Mouse (Mus musculus): ENCODE results near the gene Amigo3. TPM values are rescaled to one million over a fixed set of nuclear protein-coding genes. Genes with fewer than 3 reads are reported as not detected.

Gene Amigo3
- polyA plus RNA-seq, 1 experiment from 2014 or later, result 2.9 TPM

DNA sequence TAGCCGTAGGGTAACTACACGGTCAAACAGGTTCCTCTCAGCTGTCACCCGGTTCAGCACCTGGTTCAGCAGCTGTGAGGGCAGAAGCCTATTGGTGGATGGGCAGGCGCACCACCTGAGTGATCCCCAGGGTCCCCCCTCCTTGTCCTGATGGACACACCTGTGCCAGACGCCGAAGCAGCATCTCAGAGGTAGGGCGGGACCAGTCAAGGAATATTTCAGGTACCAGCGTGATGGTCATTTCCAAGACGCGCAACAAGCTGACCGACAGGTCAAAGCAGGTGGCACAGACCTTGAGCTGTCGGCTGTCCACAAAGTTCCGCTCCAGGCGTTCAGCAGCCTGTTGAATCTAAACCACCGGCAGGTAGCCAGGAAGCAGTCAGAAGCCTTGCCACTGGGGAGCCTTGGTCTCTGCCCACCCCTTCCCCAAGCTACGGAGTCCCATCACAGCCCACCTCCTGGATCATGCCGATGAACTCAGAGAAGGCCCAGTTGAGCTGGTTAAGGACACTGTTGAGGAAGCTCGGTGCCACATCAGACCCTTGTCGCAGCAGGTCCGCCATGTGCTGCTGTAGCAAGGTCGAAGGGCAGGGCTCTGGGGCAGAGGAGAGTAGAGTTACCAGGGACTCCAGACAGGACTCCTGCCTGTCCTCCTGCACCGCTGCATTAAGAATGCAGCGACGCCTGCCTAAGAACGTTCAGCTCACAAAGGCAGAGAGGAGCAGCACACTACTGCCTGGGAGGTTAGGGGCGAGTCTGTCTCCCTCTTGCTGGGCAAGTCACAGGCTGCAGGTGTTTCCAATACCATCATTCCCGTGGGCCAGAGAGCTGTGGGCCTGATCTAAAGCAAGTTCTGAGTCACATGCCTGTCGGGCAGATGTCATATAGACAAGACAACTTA, 3.7 kb downstream of the Amigo3 start:
- Histone ChIP-seq H3K9me3 (ENCODE audit: control insufficient read depth, low read length) (no peaks in the 10 kb centered on the region), H3K4me3 (replicated peaks; ENCODE audit: low read length) (no peak overlapping the region), H3K27ac (no peak overlapping the region), H3K4me2 (replicated peaks) (no peak overlapping the region), H3K36me3 (replicated peaks; ENCODE audit: control insufficient read depth, insufficient read depth) (peaks cover 75% of the 10 kb centered on the region), H3K27me3 (ENCODE audit: control insufficient read depth, insufficient read depth, low read length) (no peaks in the 10 kb centered on the region), H3K9ac (no peak overlapping the region), H3K4me1 (replicated peaks; ENCODE audit: control insufficient read depth, insufficient read depth, low read length) (0 out of 2 replicates have a peak, but pooled peaks cover 4% of the 10 kb centered on the region)
- no peak for ATAC-seq (ENCODE audit: low FRiP score)
- DNase-seq (ENCODE audit: low spot score), result no peak
- WGBS, result 80% methylated on average over 28 of the region's 28 CpGs

DNA sequence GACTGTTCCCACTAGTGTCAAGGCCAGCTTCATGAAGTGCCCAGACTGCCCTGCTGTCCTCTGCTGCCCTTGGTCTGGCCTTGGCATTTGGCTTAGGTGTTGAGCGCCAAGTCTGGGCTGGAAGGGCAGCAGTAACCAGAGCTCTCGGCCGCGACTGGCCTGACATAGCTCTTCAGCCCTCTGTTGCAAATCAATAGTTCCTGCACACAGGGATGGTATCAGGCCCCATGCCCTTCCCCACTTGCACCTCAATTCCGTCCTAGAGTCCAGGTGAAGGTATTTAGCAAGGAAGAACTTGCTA, 4.3 kb downstream of the Amigo3 start:
- ATAC-seq (ENCODE audit: low FRiP score) (no peak), DNase-seq (ENCODE audit: low spot score) (no peak)
- Histone ChIP-seq H3K9ac (no peak overlapping the region), H3K9me3 (ENCODE audit: control insufficient read depth, low read length) (no peaks in the 10 kb centered on the region), H3K4me1 (replicated peaks; ENCODE audit: control insufficient read depth, insufficient read depth, low read length) (0 out of 2 replicates have a peak, but pooled peaks cover 4% of the 10 kb centered on the region), H3K4me3 (replicated peaks; ENCODE audit: low read length) (no peak overlapping the region), H3K27me3 (ENCODE audit: control insufficient read depth, insufficient read depth, low read length) (no peaks in the 10 kb centered on the region), H3K27ac (no peak overlapping the region), H3K4me2 (replicated peaks) (no peak overlapping the region), H3K36me3 (replicated peaks; ENCODE audit: control insufficient read depth, insufficient read depth) (peaks cover 76% of the 10 kb centered on the region)
- WGBS, result 91% methylated on average over 5 of the region's 5 CpGs

DNA sequence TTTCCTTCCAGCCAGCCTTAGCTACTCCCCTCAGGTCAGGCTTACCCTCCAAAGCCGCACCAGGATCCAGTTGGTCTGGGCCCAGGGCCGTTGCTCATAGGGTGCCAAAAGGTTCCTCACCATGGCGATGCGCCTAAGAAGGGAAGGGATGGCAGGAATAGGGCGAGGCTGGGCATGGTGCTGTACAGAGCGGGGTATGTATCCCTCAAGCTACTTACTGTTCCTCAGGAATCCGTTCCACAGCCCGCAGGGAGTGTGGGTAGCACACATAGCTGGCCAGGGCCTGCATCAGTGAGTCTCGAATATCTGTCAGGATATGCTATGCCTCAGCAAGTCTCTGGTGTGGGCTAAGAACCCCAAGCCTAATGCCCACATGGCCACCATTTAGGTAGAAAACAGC, 5.3 kb downstream of the Amigo3 start:
- no peak for ATAC-seq (ENCODE audit: low FRiP score)
- Histone ChIP-seq H3K9me3 (ENCODE audit: control insufficient read depth, low read length) (no peaks in the 10 kb centered on the region), H3K4me2 (replicated peaks) (no peak overlapping the region), H3K9ac (no peak overlapping the region), H3K4me1 (replicated peaks; ENCODE audit: control insufficient read depth, insufficient read depth, low read length) (0 out of 2 replicates have a peak, but pooled peaks cover 1% of the 10 kb centered on the region), H3K36me3 (replicated peaks; ENCODE audit: control insufficient read depth, insufficient read depth) (peaks cover 85% of the 10 kb centered on the region), H3K27ac (no peak overlapping the region), H3K4me3 (replicated peaks; ENCODE audit: low read length) (no peak overlapping the region), H3K27me3 (ENCODE audit: control insufficient read depth, insufficient read depth, low read length) (no peaks in the 10 kb centered on the region)
- DNase-seq (ENCODE audit: low spot score), result no peak
- 92% methylated on average over 9 of the region's 9 CpGs for WGBS

DNA sequence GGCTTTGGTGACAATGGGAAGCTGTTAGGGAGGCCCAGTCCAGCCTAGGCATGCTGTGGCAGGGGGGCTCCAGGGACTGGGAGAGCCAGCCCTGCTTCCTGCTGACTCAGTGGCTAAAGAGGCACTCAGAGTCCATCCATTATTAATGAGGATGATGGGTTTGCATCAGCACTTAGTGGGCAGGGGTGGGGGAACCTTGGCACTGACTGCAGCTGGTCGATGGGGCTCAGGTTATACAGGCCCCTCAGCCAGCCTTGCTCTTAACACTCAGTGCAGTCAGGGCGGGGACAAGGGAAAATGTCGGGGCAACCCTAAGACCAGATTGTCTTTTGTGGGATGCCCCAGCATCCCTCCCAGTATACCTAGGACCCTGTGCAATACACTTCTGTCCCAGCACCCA, 9.2 kb downstream of the Amigo3 start:
- no peak for ATAC-seq (ENCODE audit: low FRiP score)
- no peaks in the 10 kb centered on the region for H3K4me1 ChIP-seq (replicated peaks; ENCODE audit: control insufficient read depth, insufficient read depth, low read length)
- H3K27ac ChIP-seq, result no peak overlapping the region
- H3K4me3 ChIP-seq (replicated peaks; ENCODE audit: low read length), result no peak overlapping the region
- no peak overlapping the region for H3K4me2 ChIP-seq (replicated peaks)
- no peak overlapping the region for H3K9ac ChIP-seq
- no peaks in the 10 kb centered on the region for H3K27me3 ChIP-seq (ENCODE audit: control insufficient read depth, insufficient read depth, low read length)
- DNase-seq (ENCODE audit: low spot score), result no peak
- H3K9me3 ChIP-seq (ENCODE audit: control insufficient read depth, low read length), result no peaks in the 10 kb centered on the region
- H3K36me3 ChIP-seq (replicated peaks; ENCODE audit: control insufficient read depth, insufficient read depth), result peaks cover 70% of the 10 kb centered on the region
- 87% methylated on average over 3 of the region's 3 CpGs for WGBS

DNA sequence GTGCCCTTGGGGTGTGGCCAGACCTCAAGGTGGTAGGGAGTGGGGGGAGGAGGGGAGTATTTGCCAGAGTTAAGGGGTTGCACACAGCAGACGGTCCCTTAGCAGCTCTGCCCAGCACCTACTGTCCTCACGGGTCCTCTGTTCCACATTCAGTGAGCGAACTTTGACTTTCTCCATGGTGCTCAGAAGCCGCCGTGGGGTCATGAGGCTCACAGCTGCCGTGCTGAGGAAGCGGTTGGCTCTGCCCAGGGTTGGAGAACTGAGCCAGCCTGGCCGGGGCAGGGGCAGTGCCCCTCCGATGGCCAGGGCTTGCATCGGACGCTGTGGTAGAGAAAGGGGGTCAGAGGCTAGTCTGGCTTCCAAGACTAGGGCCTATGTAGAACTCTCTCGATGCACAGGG, 10.4 kb downstream of the Amigo3 start:
- no peak overlapping the region for H3K4me2 ChIP-seq (replicated peaks)
- H3K27ac ChIP-seq, result no peak overlapping the region
- H3K9me3 ChIP-seq (ENCODE audit: control insufficient read depth, low read length), result no peaks in the 10 kb centered on the region
- no peaks in the 10 kb centered on the region for H3K27me3 ChIP-seq (ENCODE audit: control insufficient read depth, insufficient read depth, low read length)
- DNase-seq (ENCODE audit: low spot score) (no peak), ATAC-seq (ENCODE audit: low FRiP score) (no peak)
- H3K4me3 ChIP-seq (replicated peaks; ENCODE audit: low read length), result no peak overlapping the region
- peaks cover 58% of the 10 kb centered on the region for H3K36me3 ChIP-seq (replicated peaks; ENCODE audit: control insufficient read depth, insufficient read depth)
- no peaks in the 10 kb centered on the region for H3K4me1 ChIP-seq (replicated peaks; ENCODE audit: control insufficient read depth, insufficient read depth, low read length)
- no peak overlapping the region for H3K9ac ChIP-seq
- 89% methylated on average over 12 of the region's 12 CpGs for WGBS

DNA sequence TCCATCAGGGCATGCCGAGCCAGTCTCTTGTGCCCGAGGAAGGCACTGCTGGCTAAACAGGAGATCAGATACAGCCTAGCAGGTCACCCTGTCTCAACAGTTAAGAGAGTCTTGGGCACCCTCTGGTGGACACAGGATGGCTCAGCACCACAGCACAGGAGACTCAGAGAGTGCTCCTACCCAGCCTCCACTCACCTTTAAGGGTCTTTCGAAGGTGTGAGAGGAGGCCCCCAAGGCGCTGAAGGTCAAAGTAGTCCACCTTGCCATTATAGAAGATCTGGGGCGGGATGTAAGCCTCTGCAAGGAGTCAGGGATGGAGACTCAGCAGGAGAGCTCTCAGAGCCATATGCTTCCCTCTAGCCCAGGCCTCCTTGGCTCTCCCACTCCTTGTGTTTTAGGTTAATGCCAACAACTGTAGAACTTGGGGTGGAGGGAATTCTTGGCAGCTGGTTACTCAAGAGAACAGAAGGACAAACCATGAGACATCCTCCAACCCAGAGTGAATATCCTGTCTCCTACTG, 12.6 kb downstream of the Amigo3 start:
- Histone ChIP-seq H3K4me3 (replicated peaks; ENCODE audit: low read length) (no peak overlapping the region), H3K36me3 (replicated peaks; ENCODE audit: control insufficient read depth, insufficient read depth) (peaks cover 58% of the 10 kb centered on the region), H3K9ac (no peak overlapping the region), H3K4me1 (replicated peaks; ENCODE audit: control insufficient read depth, insufficient read depth, low read length) (no peaks in the 10 kb centered on the region), H3K4me2 (replicated peaks) (no peak overlapping the region), H3K27me3 (ENCODE audit: control insufficient read depth, insufficient read depth, low read length) (no peaks in the 10 kb centered on the region), H3K27ac (no peak overlapping the region), H3K9me3 (ENCODE audit: control insufficient read depth, low read length) (no peaks in the 10 kb centered on the region)
- ATAC-seq (ENCODE audit: low FRiP score) (0 out of 2 replicates have a peak, but pooled peaks have one; percentile 62), DNase-seq (ENCODE audit: low spot score) (peak; percentile 63)
- 50% methylated on average over 5 of the region's 5 CpGs for WGBS

DNA sequence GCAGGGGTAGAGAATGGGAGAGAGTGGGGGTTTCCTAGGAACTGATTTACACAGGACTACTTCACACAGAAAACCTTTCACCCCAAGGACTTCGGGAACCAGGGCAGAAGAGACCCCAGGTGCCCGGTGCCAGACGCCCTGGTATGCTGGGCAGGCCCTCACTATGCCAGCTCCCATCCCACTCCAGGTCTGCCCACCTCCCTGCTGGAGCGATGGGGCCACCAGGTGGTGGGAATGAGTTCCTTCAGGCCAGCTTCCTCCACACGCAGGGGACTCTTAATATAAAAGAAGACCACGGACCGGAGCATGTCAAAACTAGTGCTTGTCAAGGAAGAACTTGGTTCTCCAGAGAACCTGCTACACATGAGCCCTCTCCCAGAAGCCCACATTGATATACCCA, 14.2 kb downstream of the Amigo3 start:
- H3K4me2 ChIP-seq (replicated peaks), result no peak overlapping the region
- H3K27ac ChIP-seq, result no peak overlapping the region
- H3K9ac ChIP-seq, result no peak overlapping the region
- ATAC-seq (ENCODE audit: low FRiP score) (no peak), DNase-seq (ENCODE audit: low spot score) (no peak)
- 86% methylated on average over 7 of the region's 7 CpGs for WGBS
- H3K27me3 ChIP-seq (ENCODE audit: control insufficient read depth, insufficient read depth, low read length), result no peaks in the 10 kb centered on the region
- peaks cover 64% of the 10 kb centered on the region for H3K36me3 ChIP-seq (replicated peaks; ENCODE audit: control insufficient read depth, insufficient read depth)
- H3K4me3 ChIP-seq (replicated peaks; ENCODE audit: low read length), result no peak overlapping the region
- H3K4me1 ChIP-seq (replicated peaks; ENCODE audit: control insufficient read depth, insufficient read depth, low read length), result no peaks in the 10 kb centered on the region
- no peaks in the 10 kb centered on the region for H3K9me3 ChIP-seq (ENCODE audit: control insufficient read depth, low read length)

DNA sequence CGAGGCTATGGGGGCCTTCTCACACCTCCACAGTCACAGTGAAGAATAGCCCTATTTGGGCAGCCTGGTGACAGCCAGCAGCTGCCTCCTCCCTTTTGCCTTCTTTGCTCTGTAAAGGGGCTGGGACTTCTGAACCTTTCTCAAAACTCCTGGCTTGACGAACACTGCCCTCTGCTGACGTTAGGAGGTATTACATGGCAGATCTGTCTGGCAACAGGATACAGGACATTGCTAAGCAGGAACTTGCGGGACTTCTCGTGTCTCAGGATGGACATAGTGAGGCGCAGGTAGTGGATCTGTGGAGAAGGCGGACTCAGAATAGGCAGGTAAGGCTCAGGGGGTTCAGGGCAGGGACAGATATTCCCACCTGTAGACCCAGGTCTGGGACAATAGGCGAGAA, 14.9 kb downstream of the Amigo3 start:
- no peaks in the 10 kb centered on the region for H3K4me1 ChIP-seq (replicated peaks; ENCODE audit: control insufficient read depth, insufficient read depth, low read length)
- H3K4me2 ChIP-seq (replicated peaks), result no peak overlapping the region
- peak; percentile 47; the same call in 1 of the 2 replicates for ATAC-seq (ENCODE audit: low FRiP score)
- WGBS, result 26% methylated on average over 8 of the region's 8 CpGs
- no peak overlapping the region for H3K9ac ChIP-seq
- peak; percentile 92 for DNase-seq (ENCODE audit: low spot score)
- H3K27me3 ChIP-seq (ENCODE audit: control insufficient read depth, insufficient read depth, low read length), result no peaks in the 10 kb centered on the region
- H3K27ac ChIP-seq, result no peak overlapping the region
- peaks cover 63% of the 10 kb centered on the region for H3K36me3 ChIP-seq (replicated peaks; ENCODE audit: control insufficient read depth, insufficient read depth)
- no peak overlapping the region for H3K4me3 ChIP-seq (replicated peaks; ENCODE audit: low read length)
- H3K9me3 ChIP-seq (ENCODE audit: control insufficient read depth, low read length), result no peaks in the 10 kb centered on the region

DNA sequence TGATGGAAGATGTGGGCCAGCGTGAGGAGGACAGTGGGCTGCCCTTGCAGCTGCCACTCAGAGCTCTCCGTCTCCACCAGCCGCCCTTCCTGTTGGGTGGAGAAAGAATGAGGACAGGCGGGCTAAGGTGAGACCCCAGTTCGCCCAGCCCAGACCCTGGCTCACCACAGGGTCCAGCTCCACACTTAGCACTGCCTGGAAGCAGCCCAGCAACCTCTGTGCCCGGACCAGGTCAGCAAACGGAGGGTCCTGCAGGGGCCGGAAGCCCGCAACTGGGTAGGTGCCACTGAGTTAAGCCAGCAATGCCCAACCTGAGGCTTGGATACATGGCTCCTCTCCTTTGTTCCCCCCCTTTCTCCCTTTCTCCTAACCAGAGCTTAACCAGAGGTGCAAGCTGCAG, 16.0 kb downstream of the Amigo3 start:
- H3K4me1 ChIP-seq (replicated peaks; ENCODE audit: control insufficient read depth, insufficient read depth, low read length), result no peaks in the 10 kb centered on the region
- no peak overlapping the region for H3K9ac ChIP-seq
- 91% methylated on average over 9 of the region's 9 CpGs for WGBS
- DNase-seq (ENCODE audit: low spot score) (no peak), ATAC-seq (ENCODE audit: low FRiP score) (no peak)
- H3K4me2 ChIP-seq (replicated peaks), result no peak overlapping the region
- no peaks in the 10 kb centered on the region for H3K9me3 ChIP-seq (ENCODE audit: control insufficient read depth, low read length)
- no peak overlapping the region for H3K27ac ChIP-seq
- H3K27me3 ChIP-seq (ENCODE audit: control insufficient read depth, insufficient read depth, low read length), result no peaks in the 10 kb centered on the region
- H3K36me3 ChIP-seq (replicated peaks; ENCODE audit: control insufficient read depth, insufficient read depth), result peaks cover 52% of the 10 kb centered on the region
- no peak overlapping the region for H3K4me3 ChIP-seq (replicated peaks; ENCODE audit: low read length)

All from hindbrain, embryonic 14.5 days (tissue).